Mouse (Mus musculus): Measurements from ENCODE around the gene Gm13695. TPM values are rescaled to one million over a fixed set of nuclear protein-coding genes. Genes with fewer than 3 reads are reported as not detected.
"Not testable (repeated sequence)": the region's sequence is repeated elsewhere in the genome, so short reads cannot be mapped to it uniquely, and the experiment has no call there.

Gene Gm13695
- total RNA-seq (2021) = 1 to 10 TPM; 1.3 to 1.4 TPM

GRCm38 (mm10) chr2:83967013-83967412 lies at the start of gene Gm13695:
Gene Gm13695 (plus strand): TSS chr2:83967313.
- intact Hi-C loops (cut with DNase I); DNase-seq (ENCODE audit: low spot score in 2 of 2): not testable (repeated sequence)

- DNase-seq (ENCODE audit: low spot score in 2 of 2) = no peak
- intact Hi-C loops (cut with DNase I) = no loop called here
These were observed 37.5 kb upstream of the Gm13695 start for GRCm38 (mm10) chr2:83929478-83930088.

- DNase-seq (ENCODE audit: low spot score in 2 of 2) = peak; percentile 91
- intact Hi-C loops (cut with DNase I) = no loop called here
These were observed 26.2 kb upstream of the Gm13695 start, which contains the start of gene Zswim2 for GRCm38 (mm10) chr2:83940931-83941361. Gene Zswim2 (minus strand): TSS chr2:83941228.

GRCm38 (mm10) chr2:83941378-83941777 lies 25.7 kb upstream of the Gm13695 start:
- intact Hi-C loops (cut with DNase I) = no loop called here
- DNase-seq (ENCODE audit: low spot score in 2 of 2) = no peak

- DNase-seq (ENCODE audit: low spot score in 2 of 2) = no peak
- intact Hi-C loops (cut with DNase I) = no loop called here
These were observed 25.3 kb upstream of the Gm13695 start for GRCm38 (mm10) chr2:83941792-83942191.

- DNase-seq (ENCODE audit: low spot score in 2 of 2); intact Hi-C loops (cut with DNase I): not testable (repeated sequence)
These were observed 11.7 kb upstream of the Gm13695 start, which contains the start of gene Gm13698 for GRCm38 (mm10) chr2:83955393-83955792. Gene Gm13698 (plus strand): TSS chr2:83955693.

- intact Hi-C loops (cut with DNase I) = not testable (repeated sequence)
These were observed 5.9 kb upstream of the Gm13695 start, which contains the start of gene Gm13693 for GRCm38 (mm10) chr2:83961203-83961602. Gene Gm13693 (plus strand): TSS chr2:83961503.

GRCm38 (mm10) chr2:83972823-83973222 lies 5.7 kb downstream of the Gm13695 start, which contains the start of gene Gm13696:
Gene Gm13696 (plus strand): TSS chr2:83973123.
- intact Hi-C loops (cut with DNase I); DNase-seq (ENCODE audit: low spot score in 2 of 2): not testable (repeated sequence)

More at GRCm38 (mm10) chr2:83961203-83961602, 5.9 kb upstream of the Gm13695 start, which contains the start of gene Gm13693:
- DNase-seq (ENCODE audit: low spot score in 2 of 2) = not testable (repeated sequence)

GRCm38 (mm10) chr2:83978633-83979032 lies 11.5 kb downstream of the Gm13695 start, which contains the start of gene Gm13694:
Gene Gm13694 (plus strand): TSS chr2:83978933.
- DNase-seq (ENCODE audit: low spot score in 2 of 2); intact Hi-C loops (cut with DNase I): not testable (repeated sequence)

- intact Hi-C loops (cut with DNase I); DNase-seq (ENCODE audit: low spot score in 2 of 2): not testable (repeated sequence)
These were observed 17.3 kb downstream of the Gm13695 start, which contains the start of gene Gm13697 for GRCm38 (mm10) chr2:83984443-83984842. Gene Gm13697 (plus strand): TSS chr2:83984743.

- intact Hi-C loops (cut with DNase I); DNase-seq (ENCODE audit: low spot score in 2 of 2): not testable (repeated sequence)
These were observed 23.1 kb downstream of the Gm13695 start, which contains the start of gene Gm13691 for GRCm38 (mm10) chr2:83990253-83990652. Gene Gm13691 (plus strand): TSS chr2:83990553.

GRCm38 (mm10) chr2:83993639-83994255 lies 26.6 kb downstream of the Gm13695 start:
- intact Hi-C loops (cut with DNase I) = not testable (repeated sequence)

GRCm38 (mm10) chr2:83994526-83994925 lies 27.4 kb downstream of the Gm13695 start:
- DNase-seq (ENCODE audit: low spot score in 2 of 2); intact Hi-C loops (cut with DNase I): not testable (repeated sequence)

More at GRCm38 (mm10) chr2:83993639-83994255, 26.6 kb downstream of the Gm13695 start:
- DNase-seq (ENCODE audit: low spot score in 2 of 2) = not testable (repeated sequence)

GRCm38 (mm10) chr2:84008913-84009312 lies 41.8 kb downstream of the Gm13695 start:
- DNase-seq (ENCODE audit: low spot score in 2 of 2) = no peak
- intact Hi-C loops (cut with DNase I) = no loop called here

- intact Hi-C loops (cut with DNase I) = no loop called here
These were observed 42.7 kb downstream of the Gm13695 start for GRCm38 (mm10) chr2:84009818-84010217.

GRCm38 (mm10) chr2:84014572-84014971 lies 47.5 kb downstream of the Gm13695 start:
- no peak for DNase-seq (ENCODE audit: low spot score in 2 of 2)
- intact Hi-C loops (cut with DNase I) = no loop called here

More at GRCm38 (mm10) chr2:84009818-84010217, 42.7 kb downstream of the Gm13695 start:
- DNase-seq (ENCODE audit: low spot score in 2 of 2) = no peak

GRCm38 (mm10) chr2:84016291-84016690 lies 49.2 kb downstream of the Gm13695 start:
- intact Hi-C loops (cut with DNase I); DNase-seq (ENCODE audit: low spot score in 2 of 2): not testable (repeated sequence)

GRCm38 (mm10) chr2:84018330-84018729 lies 51.2 kb downstream of the Gm13695 start:
- intact Hi-C loops (cut with DNase I) = no loop called here
- DNase-seq (ENCODE audit: low spot score in 2 of 2) = no peak
